20 mouse cellular contexts compared by ENCODE assay signal in the genomic region with DNA sequence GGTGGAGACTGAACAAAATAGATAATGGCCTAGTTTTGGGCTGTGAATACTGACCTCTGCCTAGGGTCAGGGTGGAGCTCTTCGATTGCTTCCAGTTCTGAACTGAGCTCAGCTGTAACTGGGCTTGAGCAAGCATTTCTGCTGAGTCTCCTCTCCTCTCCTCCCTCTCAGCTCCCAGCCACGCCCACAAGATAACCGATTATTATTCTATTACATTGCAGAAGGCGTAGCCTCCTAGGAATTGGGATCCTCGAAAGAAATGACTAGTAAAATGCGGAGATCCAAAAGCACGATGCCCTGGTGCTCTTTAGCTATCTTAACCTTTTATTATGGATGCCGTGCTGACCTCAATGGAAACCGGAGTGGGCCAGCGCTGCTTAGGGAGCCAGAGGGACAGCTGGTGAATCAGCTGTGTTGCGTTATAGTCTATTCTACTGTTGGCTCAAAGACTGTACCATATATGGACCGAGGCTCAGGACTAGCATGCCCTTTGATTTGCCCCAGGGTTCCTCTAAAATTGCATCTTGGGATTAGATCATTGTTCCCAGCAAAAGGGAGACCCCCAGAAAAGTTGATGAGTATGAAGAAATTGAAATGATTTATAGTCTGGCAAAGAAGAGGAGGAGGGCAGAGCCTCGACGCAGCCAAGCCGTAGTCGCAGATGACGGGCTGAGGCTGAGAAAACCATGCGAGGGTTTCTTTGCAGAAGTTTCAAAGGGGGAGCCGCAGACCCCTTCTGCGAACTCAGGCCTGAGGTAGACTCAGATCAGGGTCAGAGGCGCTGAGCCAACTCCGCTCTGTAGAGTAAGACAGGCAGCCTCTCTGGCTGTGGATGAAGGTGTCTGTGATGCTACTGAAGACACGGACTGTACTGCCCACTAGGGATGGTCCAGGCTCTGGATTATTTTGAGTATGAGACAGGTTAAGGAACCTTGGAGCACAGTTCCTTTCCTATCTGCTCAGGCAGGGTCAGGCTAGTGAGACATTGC. TPM values are rescaled to one million over a fixed set of nuclear protein-coding genes. Genes with fewer than 3 reads are reported as not detected.
A peak's percentile ranks its signal among the peaks of the same experiment; 100 is the strongest.
DNase-seq lines count a peak whose midpoint lies in the region; ATAC-seq and TF ChIP-seq lines count a peak whose summit lies in the region.
"Had no signal": no experiment of that assay in that cellular context is flagged by ENCODE, and none has a peak within 500 bp of the region (broad histone marks: within the 10 kb centered on the region; RNA-seq: fewer than 3 reads in every experiment).

No protein-coding gene starts in this region.

- TF ChIP-seq CTCF in lung, postnatal 0 days (IDR thresholded peaks at IDR 0.05): peak; percentile 11; the same call in 1 of the 2 replicates
- TF ChIP-seq CTCF in lung, adult 2 months (IDR thresholded peaks at IDR 0.05; ENCODE audit: insufficient read depth, low read length): no peak
- TF ChIP-seq CTCF in stomach, postnatal 0 days (IDR thresholded peaks at IDR 0.05; ENCODE audit: low read depth): 0 out of 2 replicates have a peak, but pooled peaks have one; percentile 2

- WGBS in lung, postnatal 0 days: 80% methylated on average over 23 of the region's 23 CpGs
- WGBS in lung, adult 2 months: 73% methylated on average over 23 of the region's 23 CpGs
- WGBS in embryonic facial prominence, embryonic 15.5 days: 69% methylated on average over 23 of the region's 23 CpGs
- 73% methylated on average over 23 of the region's 23 CpGs for WGBS in stomach, postnatal 0 days
- 88% methylated on average over 23 of the region's 23 CpGs for WGBS in forebrain, embryonic 13.5 days

- no peak for TF ChIP-seq EP300 in lung, postnatal 0 days (IDR thresholded peaks at IDR 0.05)
- no peak for TF ChIP-seq EP300 in stomach, postnatal 0 days (optimal IDR thresholded peaks at IDR 0.05)

- intact Hi-C loops in heart, postnatal 25 days (cut with DNase I): no loop called here

- no peaks in the 10 kb centered on the region for H3K36me3 ChIP-seq in lung, postnatal 0 days (ENCODE audit: insufficient read depth, low read length)
- H3K36me3 ChIP-seq in embryonic facial prominence, embryonic 15.5 days: no peaks in the 10 kb centered on the region
- no peaks in the 10 kb centered on the region for H3K36me3 ChIP-seq in stomach, postnatal 0 days (ENCODE audit: control insufficient read depth, insufficient read depth, low read length)
- no peaks in the 10 kb centered on the region for H3K36me3 ChIP-seq in forebrain, embryonic 13.5 days (ENCODE audit: poor library complexity, severe bottlenecking)
- H3K36me3 ChIP-seq: liver, embryonic 12.5 days; lung, embryonic 15.5 days; midbrain, embryonic 10.5 days; neural tube, embryonic 12.5 days had no signal

- no peaks in the 10 kb centered on the region for H3K4me1 ChIP-seq in lung, postnatal 0 days (ENCODE audit: insufficient read depth, low read depth, low read length)
- no peaks in the 10 kb centered on the region for H3K4me1 ChIP-seq in lung, adult 2 months (ENCODE audit: control insufficient read depth, insufficient read depth, low read length)
- H3K4me1 ChIP-seq in embryonic facial prominence, embryonic 15.5 days: no peaks in the 10 kb centered on the region
- no peaks in the 10 kb centered on the region for H3K4me1 ChIP-seq in stomach, postnatal 0 days (replicated peaks; ENCODE audit: control insufficient read depth, insufficient read depth)
- no peaks in the 10 kb centered on the region for H3K4me1 ChIP-seq in forebrain, embryonic 13.5 days
- H3K4me1 ChIP-seq: liver, embryonic 12.5 days; lung, embryonic 15.5 days; neural tube, embryonic 12.5 days had no signal

- peak; percentile 76 for ATAC-seq in lung, postnatal 0 days
- ATAC-seq in embryonic facial prominence, embryonic 15.5 days (ENCODE audit: insufficient number of reproducible peaks, low FRiP score, low TSS enrichment, low read depth): peak; percentile 41
- peak; percentile 13; the same call in 1 of the 2 replicates for ATAC-seq in stomach, postnatal 0 days (ENCODE audit: low FRiP score, low TSS enrichment)
- ATAC-seq in forebrain, embryonic 13.5 days: no peak
- ATAC-seq: forebrain, postnatal 0 days; liver, embryonic 12.5 days had no signal

- no peak overlapping the region for H3K27ac ChIP-seq in lung, postnatal 0 days (ENCODE audit: low read length)
- no peak overlapping the region for H3K27ac ChIP-seq in embryonic facial prominence, embryonic 15.5 days (replicated peaks)
- H3K27ac ChIP-seq in stomach, postnatal 0 days (replicated peaks): no peak overlapping the region
- H3K27ac ChIP-seq in forebrain, embryonic 13.5 days: no peak overlapping the region
- H3K27ac ChIP-seq: liver, embryonic 12.5 days; lung, embryonic 15.5 days; midbrain, embryonic 10.5 days; neural tube, embryonic 12.5 days had no signal

- no peak for TF ChIP-seq POLR2A in lung, adult 2 months (IDR thresholded peaks at IDR 0.05; ENCODE audit: borderline replicate concordance, extremely low read depth, low read depth, low read length)

- no peaks in the 10 kb centered on the region for H3K27me3 ChIP-seq in lung, postnatal 0 days (replicated peaks; ENCODE audit: insufficient read depth, low read length)
- no peaks in the 10 kb centered on the region for H3K27me3 ChIP-seq in embryonic facial prominence, embryonic 15.5 days
- no peaks in the 10 kb centered on the region for H3K27me3 ChIP-seq in stomach, postnatal 0 days (ENCODE audit: control insufficient read depth, insufficient read depth, low read length)
- no peaks in the 10 kb centered on the region for H3K27me3 ChIP-seq in forebrain, embryonic 13.5 days
- H3K27me3 ChIP-seq: liver, embryonic 12.5 days; lung, embryonic 15.5 days; neural tube, embryonic 12.5 days had no signal

- DNase-seq in heart, adult 18-20 months: peak; percentile 64 to 71
- DNase-seq in heart, postnatal 25 days (ENCODE audit: low spot score): no peak
- peak; percentile 17 for DNase-seq in lung, postnatal 0 days (ENCODE audit: low spot score)
- no peak for DNase-seq in lung, adult 2 months
- DNase-seq in stomach, postnatal 0 days (ENCODE audit: low spot score): no peak
- DNase-seq: adrenal gland, adult 2 months; cerebellum, postnatal 25 days; forebrain, postnatal 0 days; gastrocnemius, postnatal 14 days; kidney, adult 8-10 months; kidney, postnatal 4 days; layer of hippocampus, postnatal 36 days; left cerebral cortex, postnatal 4 days; thymus, postnatal 25 days had no signal

- no peak overlapping the region for H3K4me3 ChIP-seq in lung, postnatal 0 days (ENCODE audit: low read depth, low read length)
- no peak overlapping the region for H3K4me3 ChIP-seq in lung, adult 2 months (replicated peaks; ENCODE audit: extremely low read depth, low read depth, low read length)
- H3K4me3 ChIP-seq in embryonic facial prominence, embryonic 15.5 days (replicated peaks): no peak overlapping the region
- no peak overlapping the region for H3K4me3 ChIP-seq in stomach, postnatal 0 days (ENCODE audit: low read depth, low read length)
- no peak overlapping the region for H3K4me3 ChIP-seq in forebrain, embryonic 13.5 days
- H3K4me3 ChIP-seq: liver, embryonic 12.5 days; lung, embryonic 15.5 days; midbrain, embryonic 10.5 days; neural tube, embryonic 12.5 days had no signal

- H3K4me2 ChIP-seq in lung, postnatal 0 days (replicated peaks; ENCODE audit: low read depth, low read length): no peak overlapping the region
- no peak overlapping the region for H3K4me2 ChIP-seq in embryonic facial prominence, embryonic 15.5 days (replicated peaks)
- H3K4me2 ChIP-seq in stomach, postnatal 0 days (replicated peaks; ENCODE audit: low read depth): no peak overlapping the region
- no peak overlapping the region for H3K4me2 ChIP-seq in forebrain, embryonic 13.5 days
- H3K4me2 ChIP-seq: liver, embryonic 12.5 days; lung, embryonic 15.5 days; neural tube, embryonic 12.5 days had no signal

- no peak overlapping the region for H3K9ac ChIP-seq in lung, postnatal 0 days (replicated peaks; ENCODE audit: low read depth)
- no peak overlapping the region for H3K9ac ChIP-seq in embryonic facial prominence, embryonic 15.5 days
- no peak overlapping the region for H3K9ac ChIP-seq in stomach, postnatal 0 days (ENCODE audit: low read length)
- H3K9ac ChIP-seq in forebrain, embryonic 13.5 days: no peak overlapping the region
- H3K9ac ChIP-seq: forebrain, postnatal 0 days; liver, embryonic 12.5 days; lung, embryonic 15.5 days; neural tube, embryonic 12.5 days had no signal

- no peaks in the 10 kb centered on the region for H3K9me3 ChIP-seq in lung, postnatal 0 days (ENCODE audit: low read length)
- H3K9me3 ChIP-seq in embryonic facial prominence, embryonic 15.5 days (replicated peaks): no peaks in the 10 kb centered on the region
- H3K9me3 ChIP-seq in stomach, postnatal 0 days (ENCODE audit: control insufficient read depth, low read length): no peaks in the 10 kb centered on the region
- H3K9me3 ChIP-seq in forebrain, embryonic 13.5 days (replicated peaks): no peaks in the 10 kb centered on the region
- H3K9me3 ChIP-seq: liver, embryonic 12.5 days; lung, embryonic 15.5 days; midbrain, embryonic 10.5 days; neural tube, embryonic 12.5 days had no signal

RNA-seq across cellular contexts. Expression of a gene that starts 18.3 kb away (rescaled TPM):
- 1 to 10 TPM; 3.9 to 5.2 TPM for total RNA-seq in heart, adult 18-20 months (2021)
- total RNA-seq in heart, postnatal 25 days (2021): 1 to 10 TPM; 6.9 to 7.4 TPM
- polyA plus RNA-seq in lung, postnatal 0 days (2015; fragmentation: Nextera tagmentation; extraction: Ambion mirVana): 8.1 and 8.3 TPM in 2 replicates
- polyA plus RNA-seq in lung, adult 2 months (2012; rRNA removed): 8.1 and 12.9 TPM in 2 replicates
- 10.3 and 11.0 TPM in 2 replicates for polyA plus RNA-seq in embryonic facial prominence, embryonic 15.5 days (2015; fragmentation: Nextera tagmentation; extraction: Ambion mirVana)
- 2.6 and 3.6 TPM in 2 replicates for polyA plus RNA-seq in stomach, postnatal 0 days (2015; fragmentation: Nextera tagmentation; extraction: Ambion mirVana)
- polyA plus RNA-seq in forebrain, embryonic 13.5 days (2015; fragmentation: Nextera tagmentation; extraction: Ambion mirVana): 2.3 TPM in 2 replicates

Comparison
In these comparisons a context has a peak if more than half of its experiments do, and no peak if none do; other contexts are left out.
1. DNase-seq: peak in heart, adult 18-20 months (2 of 2) and lung, postnatal 0 days (single experiment); none in heart, postnatal 25 days (single experiment), lung, adult 2 months (single experiment) and stomach, postnatal 0 days (single experiment).